Mouse (Mus musculus) heart, adult 8-10 months (tissue): ENCODE measurements around the gene 1600014C10Rik. TPM values are rescaled to one million over a fixed set of nuclear protein-coding genes. Genes with fewer than 3 reads are reported as not detected.

Source experiments
- DNase-seq: peaks from one replicate; pipeline ENCODE4 v3.0.0; 2022; ENCODE audit warnings: low spot score
- total RNA-seq, 4 experiments: library from RNA; stranded (reverse); gene quantifications; 2 replicates each; pipeline ENCODE4 v1.2.4; 2022

1600014C10Rik gene
- total RNA-seq, 4 experiments from 2014 or later, result 32.1 to 42.1 (median 37.4) TPM

DNA sequence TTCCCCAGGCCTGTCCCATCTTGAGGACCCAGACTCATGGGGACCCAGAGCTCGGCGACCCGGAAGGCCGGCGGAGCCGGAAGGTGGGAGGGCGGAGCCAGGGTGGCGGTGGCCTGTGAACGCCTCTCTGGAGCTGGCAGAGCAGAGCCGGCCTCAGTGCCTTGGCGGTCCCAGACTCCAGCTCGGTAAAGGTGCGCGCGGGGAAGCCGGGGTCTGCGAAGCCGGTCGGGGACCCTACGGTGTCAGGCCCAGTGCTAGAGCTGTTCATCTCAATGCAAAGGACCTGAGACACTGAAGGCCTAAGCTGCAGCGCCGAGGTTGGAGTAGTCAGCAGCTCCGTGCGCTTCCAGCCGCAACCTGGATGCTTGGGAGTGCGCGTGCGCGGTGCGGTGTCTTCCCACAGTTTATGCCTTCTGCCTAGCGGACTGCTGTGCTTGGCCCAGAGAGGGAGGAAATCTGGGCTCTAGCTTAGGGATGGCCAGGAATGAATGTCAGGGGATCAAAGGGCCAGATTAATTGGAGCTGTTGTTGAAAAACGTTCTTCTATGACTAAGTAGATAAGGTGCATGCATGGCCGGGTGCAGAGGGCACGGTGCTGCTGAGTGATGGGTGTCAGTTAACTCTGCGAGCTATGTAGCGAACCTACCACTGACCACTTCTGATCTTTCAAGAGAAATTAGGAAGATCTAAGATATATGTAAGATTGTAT, 846 bp downstream of the 1600014C10Rik start:
- peak; percentile 82 for DNase-seq

GRCm38 (mm10) chr7:38184418-38184745, 1.4 kb downstream of the 1600014C10Rik start:
- DNase-seq, result no peak

DNA sequence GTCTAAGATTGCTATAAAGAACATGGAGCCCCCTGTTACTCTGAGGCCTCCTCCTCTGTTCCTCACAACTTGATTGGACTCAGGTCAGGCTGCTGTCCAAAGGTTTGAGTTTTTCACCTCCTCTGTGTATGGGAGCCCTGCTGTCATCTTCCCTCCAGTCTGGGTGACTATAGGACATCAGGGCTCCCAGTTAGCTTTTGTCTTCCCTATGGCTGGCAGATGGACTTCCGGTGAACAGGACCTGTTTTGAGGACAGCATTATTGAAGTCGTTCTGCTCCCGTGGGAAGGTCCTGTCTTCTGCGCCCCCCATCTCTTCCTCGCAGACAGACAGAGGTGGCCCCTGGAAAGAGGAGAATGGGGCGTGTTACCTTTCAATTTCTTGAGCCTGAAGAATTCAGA, 1.8 kb downstream of the 1600014C10Rik start:
- no peak for DNase-seq

- no peak for DNase-seq
Measured at GRCm38 (mm10) chr7:38186861-38187260, 3.8 kb downstream of the 1600014C10Rik start.

GRCm38 (mm10) chr7:38187796-38188195, 4.8 kb downstream of the 1600014C10Rik start:
- no peak for DNase-seq

- DNase-seq, result no peak
Measured at GRCm38 (mm10) chr7:38188281-38189075, 5.5 kb downstream of the 1600014C10Rik start.

DNA sequence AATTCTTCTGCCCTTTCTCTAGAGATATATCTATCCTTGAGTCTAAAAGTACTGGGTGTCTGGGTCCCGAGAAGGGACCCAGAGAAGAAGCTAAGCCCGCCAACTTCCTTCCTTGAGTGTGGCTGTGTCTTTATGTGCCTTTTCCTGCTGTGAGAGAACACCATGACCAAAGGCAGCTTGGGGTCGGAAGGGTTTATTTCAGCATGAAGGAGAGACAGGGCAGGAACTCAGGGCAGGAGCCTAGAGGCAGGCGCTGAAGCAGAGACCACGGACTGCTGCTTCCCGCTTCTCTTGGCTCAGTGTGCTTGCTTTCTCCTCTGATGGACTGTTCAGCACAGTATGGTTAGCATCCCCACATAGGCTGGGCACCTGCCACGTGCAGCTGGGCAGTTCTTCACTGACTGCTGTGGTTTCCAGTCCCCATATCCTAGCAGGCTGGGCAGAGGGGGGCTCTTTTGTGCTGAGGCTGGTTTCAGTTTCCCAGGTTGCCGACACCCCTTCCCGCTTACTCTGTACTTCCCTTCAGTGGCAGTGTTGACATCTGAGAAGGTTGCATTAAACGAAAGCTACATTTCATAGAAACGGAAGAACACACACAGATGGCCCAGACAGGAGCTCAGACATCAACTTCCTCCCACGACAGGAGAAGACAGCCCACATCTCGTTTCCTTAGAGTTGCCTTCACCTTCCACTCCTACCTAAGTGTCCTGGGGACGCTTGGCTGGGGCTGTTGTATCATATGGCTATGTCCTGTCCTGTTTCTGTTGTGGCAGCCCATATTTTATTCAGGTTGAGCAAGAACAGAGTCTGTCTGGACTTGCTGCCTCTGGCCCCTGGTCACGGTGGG, 6.3 kb downstream of the 1600014C10Rik start:
- no peak for DNase-seq

GRCm38 (mm10) chr7:38190056-38190835, 7.2 kb downstream of the 1600014C10Rik start:
- DNase-seq, result no peak

DNA sequence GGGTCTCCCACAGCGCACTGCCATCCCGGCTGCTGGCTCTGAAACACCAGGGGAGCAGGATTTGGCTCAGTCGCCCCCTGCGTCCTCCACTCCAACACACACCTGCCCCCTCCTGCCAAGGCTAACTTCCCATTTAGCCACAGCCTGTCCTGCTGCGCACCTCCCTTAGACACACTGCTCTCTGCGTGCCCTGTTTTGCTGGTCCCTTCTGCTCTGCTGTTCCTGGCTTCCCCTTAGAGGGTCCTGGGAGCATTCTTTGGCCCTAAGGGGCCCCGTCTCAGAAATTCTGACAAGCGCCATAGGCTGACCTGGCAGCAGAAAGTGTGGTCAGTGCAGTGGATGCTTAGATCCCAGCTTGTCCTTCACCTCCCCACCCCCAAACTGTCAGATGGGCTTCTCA, 8.1 kb downstream of the 1600014C10Rik start:
- no peak for DNase-seq

GRCm38 (mm10) chr7:38191571-38191970, 8.6 kb downstream of the 1600014C10Rik start:
- no peak for DNase-seq

- DNase-seq, result no peak
Measured at GRCm38 (mm10) chr7:38199907-38200605, 17.0 kb downstream of the 1600014C10Rik start.

DNA sequence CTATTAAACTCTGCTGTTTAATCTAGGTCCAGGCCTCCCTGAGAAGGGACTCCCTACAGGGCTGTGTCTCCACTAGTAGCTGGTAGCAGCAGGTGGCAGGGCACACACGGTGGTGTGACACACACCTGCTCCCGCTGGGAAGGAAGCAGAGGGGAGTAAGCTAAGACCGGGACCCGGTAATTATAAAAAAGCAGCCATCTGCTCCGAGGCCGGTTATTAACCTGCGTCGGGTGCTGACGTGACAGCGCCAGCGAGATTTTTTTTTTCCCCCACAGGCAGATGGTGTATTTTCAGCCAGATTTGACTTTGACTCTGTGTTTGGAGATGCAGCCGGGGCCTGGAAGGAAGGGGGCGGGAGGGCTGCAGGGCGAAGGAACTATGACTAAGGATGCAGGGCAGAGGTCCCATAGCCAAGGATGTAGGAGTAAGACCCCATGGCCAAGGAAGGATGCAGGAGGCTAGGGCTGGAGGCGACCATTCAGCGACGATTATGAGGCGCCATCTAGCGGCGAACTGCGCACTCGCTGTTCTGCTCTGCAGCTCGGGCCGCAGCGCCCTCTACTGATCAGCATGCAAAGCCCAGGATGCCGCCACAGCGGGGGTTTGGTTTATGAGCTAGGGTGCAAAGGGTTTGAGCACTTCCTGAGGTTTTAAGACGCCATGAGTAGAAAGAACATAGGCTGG, 17.7 kb downstream of the 1600014C10Rik start:
- peak; percentile 83 for DNase-seq

DNA sequence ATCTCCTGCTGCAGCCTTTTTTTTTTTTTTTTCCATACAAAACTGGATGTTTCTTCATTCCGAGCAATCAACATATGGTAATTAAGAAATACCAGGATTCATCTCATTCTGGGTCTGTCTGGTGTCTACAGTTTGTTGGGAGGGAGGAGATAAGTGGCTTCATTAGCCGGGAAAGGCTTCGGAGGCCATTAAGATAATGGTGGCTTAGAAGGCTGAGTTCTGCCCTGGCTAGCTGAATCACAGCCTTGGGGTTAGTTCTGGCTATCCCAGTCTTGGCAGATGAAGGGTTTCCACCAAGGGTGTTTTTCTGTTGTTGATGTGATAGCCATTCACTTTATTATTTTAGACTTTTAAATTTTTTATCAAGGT, 18.3 kb downstream of the 1600014C10Rik start:
- no peak for DNase-seq

DNA sequence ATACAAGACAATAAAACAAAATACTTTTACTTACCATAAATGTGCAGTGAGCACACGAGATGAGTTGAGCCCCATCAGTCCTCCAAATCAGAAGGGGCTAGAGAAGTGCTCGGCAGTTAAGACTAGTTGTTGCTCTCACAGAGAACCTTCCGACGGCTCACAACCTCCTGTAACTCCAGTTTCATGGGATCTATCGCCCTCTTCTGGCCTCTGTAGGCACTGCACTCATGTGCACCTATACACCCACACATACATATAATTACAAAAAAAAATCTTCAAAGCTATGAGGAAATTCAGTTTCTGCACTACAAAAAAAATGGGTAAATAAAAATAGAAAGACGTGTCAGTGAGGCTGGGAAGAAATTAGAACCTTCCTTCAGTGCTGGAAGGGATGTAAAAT, 21.3 kb downstream of the 1600014C10Rik start:
- DNase-seq, result no peak

GRCm38 (mm10) chr7:38205801-38206200, 22.8 kb downstream of the 1600014C10Rik start:
- no peak for DNase-seq

DNA sequence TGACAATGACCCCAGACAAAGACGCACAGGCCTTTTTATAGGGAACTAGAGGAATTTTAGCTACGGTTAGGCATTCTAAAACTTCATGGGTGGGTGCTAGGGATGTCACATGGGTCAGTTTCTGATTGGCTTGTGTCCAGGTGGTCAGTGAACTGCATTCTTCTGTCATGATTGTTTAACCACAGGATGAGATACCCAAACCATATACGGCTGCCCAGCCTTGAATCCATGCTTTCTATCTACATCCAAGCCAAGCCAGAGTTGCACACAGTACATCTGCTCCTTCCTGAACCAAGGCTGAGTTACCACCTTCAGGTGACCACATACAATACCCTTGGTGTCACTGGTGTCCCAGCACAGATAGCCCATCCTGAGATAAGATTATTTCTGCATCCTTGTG, 23.5 kb downstream of the 1600014C10Rik start:
- no peak for DNase-seq

- no peak for DNase-seq
Measured at GRCm38 (mm10) chr7:38208969-38209368, 26.0 kb downstream of the 1600014C10Rik start.

DNA sequence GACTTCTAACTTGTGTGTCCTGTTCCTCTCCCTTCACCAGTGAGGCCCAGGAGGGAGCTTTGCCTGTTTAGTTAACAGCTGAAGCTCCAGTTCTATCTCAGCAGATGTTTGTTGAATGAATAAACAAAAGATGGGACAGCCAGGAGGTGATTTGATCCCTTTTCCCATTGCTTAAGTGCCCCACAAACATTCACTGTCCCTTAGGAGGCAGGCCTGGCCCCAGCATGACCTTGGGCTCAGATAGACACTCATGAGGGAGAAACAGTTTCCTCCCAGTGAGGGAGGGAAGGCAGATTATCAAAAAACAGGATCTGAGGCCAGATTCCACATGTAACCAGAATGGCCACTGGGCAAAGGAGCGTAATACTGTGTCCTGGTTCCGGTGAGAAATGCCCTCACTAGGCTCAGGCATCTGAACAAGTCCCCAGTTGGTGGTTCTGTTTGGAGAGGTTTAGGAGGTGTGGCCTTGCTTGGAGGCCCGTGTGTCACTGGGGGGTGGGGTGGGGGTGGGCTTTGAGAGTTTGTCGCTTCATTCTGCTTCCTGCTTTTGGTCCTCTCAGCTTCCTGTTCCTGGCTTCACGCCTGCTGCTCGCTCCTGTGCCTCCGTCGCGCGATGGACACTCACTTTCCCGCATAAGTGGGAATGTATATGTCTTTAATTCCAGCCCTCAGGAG, 26.6 kb downstream of the 1600014C10Rik start:
- DNase-seq, result no peak

DNA sequence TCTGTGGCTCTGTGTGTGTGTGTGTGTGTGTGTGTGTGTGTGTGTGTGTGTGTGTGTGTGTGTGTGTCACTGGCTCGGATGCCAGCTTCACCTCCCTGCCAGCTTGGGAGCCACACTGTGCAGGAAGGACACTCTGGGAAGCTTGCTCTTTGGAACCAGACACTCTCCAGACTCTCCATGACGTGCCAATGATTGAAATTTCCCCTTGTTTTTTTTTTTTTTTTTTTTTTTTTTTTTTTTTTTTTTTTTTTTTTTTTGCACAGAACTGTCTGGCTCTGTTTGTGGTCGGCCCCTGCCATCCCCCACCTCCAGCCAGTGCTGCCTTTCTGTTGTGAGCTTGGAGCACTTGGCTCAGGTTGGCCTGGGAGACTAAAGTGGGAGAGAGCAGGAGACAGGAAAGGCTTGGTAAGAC, 29.6 kb downstream of the 1600014C10Rik start:
- DNase-seq, result no peak
